Mouse (Mus musculus) heart, postnatal 0 days (tissue): Measurements from ENCODE around the gene Syt3.

Experiments used
- CTCF ChIP-seq: IDR thresholded peaks from 2 replicates; pipeline ENCODE4 v1.5.1; 2016; ENCODE audit warnings: antibody characterized with exemption, control low read depth, low read depth
- EP300 ChIP-seq: IDR thresholded peaks from 2 replicates; pipeline ENCODE4 v1.6.1; 2016; ENCODE audit warnings: antibody characterized with exemption, low read depth

GRCm38 (mm10) chr7:44442407-44442821 is 58.5 kb downstream of the Syt3 start:
- TF ChIP-seq CTCF (no peak), EP300 (no peak)
